Mouse (Mus musculus) urinary bladder, postnatal 14 days (tissue): ENCODE measurements at regions not wholly inside any gene's neighbourhood (a gene's known extent, or its start where the extent isn't known, plus 50 kb on each side); places are given as distances from the start of the nearest gene placed in this dataset.

Experiments
- DNase-seq: peaks from one replicate; pipeline ENCODE4 v3.0.0; 2021; ENCODE audit warnings: low spot score

- no peak for DNase-seq
These were observed 75.5 kb upstream of the 4930412O13Rik start for GRCm38 (mm10) chr2:9805590-9805989.
